Mouse (Mus musculus) left cerebral cortex, adult 2 months (tissue): ENCODE measurements around the gene Ccnf. TPM values are rescaled to one million over a fixed set of nuclear protein-coding genes. Genes with fewer than 3 reads are reported as not detected.

Experiments used
- DNase-seq, 2 experiments: peaks; one replicate each; pipeline ENCODE4 v3.0.0; 2021 to 2022; ENCODE audit warnings: low spot score in 2 of 2, mixed read lengths in 1 of 2; ENCODE audit errors: extremely low spot score in 1 of 2
- H3K27ac ChIP-seq: fragments of 200-600 bp; 2 replicates; pipeline ENCODE4 v1.8.1; 2022
- H3K4me3 ChIP-seq: fragments of 200-600 bp; 2 replicates; pipeline ENCODE4 v1.8.1; 2022
- CTCF ChIP-seq: fragments of 200-600 bp; IDR thresholded peaks from 2 replicates; pipeline ENCODE4 v1.8.1; 2022; ENCODE audit warnings: antibody characterized with exemption, mild to moderate bottlenecking, moderate library complexity
- intact Hi-C: fragments of 180-260 bp; cut with DNase I; formaldehyde crosslinking; loops from one replicate; pipeline ENCODE4 v1.15.1; 2025
- total RNA-seq, 2 experiments: library from RNA; stranded (reverse); gene quantifications; 2 replicates each; pipeline ENCODE4 v1.2.3; 2021

Ccnf gene
- total RNA-seq, 2 experiments from 2014 or later: 7.9 to 8.8 TPM

GRCm38 (mm10) chr17:24258981-24259380, 7.7 kb upstream of the Ccnf start:
- no peak overlapping the region for H3K27ac ChIP-seq
- H3K4me3 ChIP-seq: no peak overlapping the region
- TF ChIP-seq CTCF: no peak
- no peak for DNase-seq
- intact Hi-C loops: no loop called here

DNA sequence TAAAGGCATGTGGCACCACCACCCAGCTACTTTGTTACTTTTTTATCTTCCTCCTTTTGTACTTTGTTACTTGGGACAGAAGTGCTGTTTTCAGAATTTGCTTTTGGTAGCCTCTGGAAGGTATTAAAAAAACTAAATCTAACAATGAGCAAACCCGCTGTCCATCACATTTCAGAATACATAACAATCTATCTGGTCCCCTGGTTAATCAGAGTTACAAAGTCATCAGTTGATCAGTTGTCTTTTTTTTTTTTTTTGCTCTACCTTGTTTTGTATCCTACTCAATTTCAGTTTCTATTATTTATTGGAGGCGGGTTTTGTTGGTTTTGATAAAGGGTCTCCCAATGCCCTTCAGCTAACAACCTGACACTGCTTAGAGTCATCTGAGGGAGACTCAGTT, 1.0 kb upstream of the Ccnf start:
- no peak overlapping the region for H3K4me3 ChIP-seq
- intact Hi-C loops: loop anchor here (5.0 kb wide), 1 partner anchor 100 kb away; the partner anchor contains the start of genes Abca17 and Abca3
- H3K27ac ChIP-seq: no peak overlapping the region
- no peak for TF ChIP-seq CTCF
- no peak for DNase-seq

GRCm38 (mm10) chr17:24250988-24251319, 330 bp downstream of the Ccnf start:
- intact Hi-C loops: loop anchor here (5.0 kb wide), 1 partner anchor 101 kb away; the partner anchor contains the start of genes Abca17 and Abca3
- no peak for TF ChIP-seq CTCF
- no peak for DNase-seq
- peak overlapping the region; percentile 45 for H3K27ac ChIP-seq
- H3K4me3 ChIP-seq: peak overlapping the region; percentile 74

DNA sequence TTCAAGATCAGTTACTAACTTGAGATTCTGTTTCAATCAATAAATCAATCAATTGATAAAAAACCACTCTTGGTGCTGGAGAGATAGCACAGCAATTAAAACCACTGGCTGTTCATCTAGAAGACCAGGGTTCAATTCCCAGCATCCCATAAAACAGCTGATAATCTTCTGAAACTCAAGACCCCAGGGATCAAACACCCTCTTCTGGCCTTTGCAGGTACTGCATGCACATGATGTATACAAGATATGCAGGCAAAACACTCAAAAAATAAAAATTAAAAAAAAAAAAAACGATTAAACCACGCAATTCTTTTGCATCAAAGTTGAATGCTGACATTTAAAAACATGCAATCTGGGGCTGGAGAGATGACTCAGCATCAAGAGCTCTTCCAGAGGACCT, 2.6 kb downstream of the Ccnf start:
- peak; percentile 27 for TF ChIP-seq CTCF

DNA sequence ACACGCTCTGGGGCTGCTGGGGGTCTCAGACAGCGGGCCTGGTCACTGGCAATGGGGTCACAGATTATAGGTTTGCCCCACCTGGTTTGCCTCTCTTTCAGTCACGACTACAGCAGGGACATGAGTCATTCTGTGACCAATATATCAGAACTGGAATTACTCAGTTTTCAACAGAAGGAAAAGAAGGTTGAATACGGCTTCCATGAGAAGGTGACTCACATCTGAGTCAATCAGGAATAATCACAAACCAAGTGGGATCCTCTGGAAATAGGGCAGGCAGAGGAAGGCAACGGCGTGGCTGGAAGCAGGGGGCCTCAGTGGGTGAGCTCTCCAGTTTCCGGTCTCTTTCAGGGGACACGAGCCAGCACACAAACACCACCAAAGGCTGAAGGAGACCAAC, 7.2 kb downstream of the Ccnf start:
- no peak for DNase-seq
- peak overlapping the region; percentile 58 for H3K27ac ChIP-seq
- intact Hi-C loops: no loop called here
- no peak for TF ChIP-seq CTCF
- no peak overlapping the region for H3K4me3 ChIP-seq

More for the DNA sequence above, 2.6 kb downstream of the Ccnf start:
- Histone ChIP-seq H3K27ac (no peak overlapping the region), H3K4me3 (no peak overlapping the region)
- intact Hi-C loops: no loop called here
- no peak for DNase-seq

DNA sequence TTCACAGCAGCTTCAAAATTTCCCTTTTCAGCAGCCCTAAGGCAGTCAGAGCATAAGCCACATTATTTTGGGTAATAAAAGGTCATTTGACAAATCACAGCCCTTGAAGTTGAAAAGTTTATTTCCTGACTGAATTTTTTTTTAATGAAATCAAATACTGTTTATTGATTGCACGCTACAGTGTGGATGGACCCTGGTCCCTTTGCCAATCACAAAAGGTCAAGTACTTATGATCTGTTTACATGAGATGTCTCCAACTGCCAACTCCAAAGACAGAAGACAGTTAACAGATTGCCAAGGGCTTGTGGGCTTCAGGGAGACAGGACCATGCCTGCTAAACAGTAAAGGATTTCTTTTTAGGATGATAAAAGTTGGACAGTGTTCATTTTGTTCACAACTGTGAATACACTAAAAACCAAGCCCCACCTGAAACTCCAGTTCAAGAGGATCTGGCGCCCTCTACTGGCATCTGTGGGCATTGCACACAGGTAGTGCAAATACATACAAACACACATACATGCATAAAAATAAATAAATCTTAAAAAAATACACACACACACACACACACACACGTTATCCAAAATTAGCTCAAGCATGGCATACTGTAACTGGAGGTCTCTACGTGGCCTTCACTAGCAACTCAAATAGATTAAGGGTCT, 7.8 kb downstream of the Ccnf start:
- TF ChIP-seq CTCF: peak; percentile 60
- Histone ChIP-seq H3K4me3 (no peak overlapping the region), H3K27ac (peak overlapping the region; percentile 58)
- no peak for DNase-seq
- intact Hi-C loops: no loop called here

GRCm38 (mm10) chr17:24236921-24237320, 14.4 kb downstream of the Ccnf start:
- intact Hi-C loops: no loop called here
- Histone ChIP-seq H3K4me3 (no peak overlapping the region), H3K27ac (no peak overlapping the region)
- no peak for TF ChIP-seq CTCF
- no peak for DNase-seq

DNA sequence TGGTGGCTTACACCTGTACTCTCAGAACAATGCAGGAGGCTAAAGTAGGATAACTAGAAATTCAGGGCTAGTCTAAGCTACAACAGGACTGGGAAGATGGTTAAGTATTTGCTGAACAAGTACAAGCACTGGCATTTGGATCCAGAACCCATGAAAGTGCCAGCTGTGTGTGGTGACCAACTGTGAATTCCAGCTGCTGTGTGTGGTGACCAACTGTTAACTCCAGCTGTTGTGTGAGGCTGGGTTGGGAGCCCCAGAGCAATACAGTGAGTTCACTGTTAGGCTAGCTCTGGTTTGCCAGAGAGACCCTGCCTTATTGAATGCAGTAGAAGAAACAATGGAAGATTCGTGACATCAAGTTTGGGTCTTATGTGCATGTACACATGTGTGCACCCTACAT, 14.8 kb downstream of the Ccnf start:
- intact Hi-C loops: no loop called here
- DNase-seq: no peak

GRCm38 (mm10) chr17:24227941-24228340, 23.3 kb downstream of the Ccnf start:
- TF ChIP-seq CTCF: no peak
- intact Hi-C loops: no loop called here
- H3K4me3 ChIP-seq: no peak overlapping the region
- H3K27ac ChIP-seq: no peak overlapping the region
- no peak for DNase-seq

More for the DNA sequence above, 14.8 kb downstream of the Ccnf start:
- no peak for TF ChIP-seq CTCF
- no peak overlapping the region for H3K4me3 ChIP-seq
- H3K27ac ChIP-seq: no peak overlapping the region

DNA sequence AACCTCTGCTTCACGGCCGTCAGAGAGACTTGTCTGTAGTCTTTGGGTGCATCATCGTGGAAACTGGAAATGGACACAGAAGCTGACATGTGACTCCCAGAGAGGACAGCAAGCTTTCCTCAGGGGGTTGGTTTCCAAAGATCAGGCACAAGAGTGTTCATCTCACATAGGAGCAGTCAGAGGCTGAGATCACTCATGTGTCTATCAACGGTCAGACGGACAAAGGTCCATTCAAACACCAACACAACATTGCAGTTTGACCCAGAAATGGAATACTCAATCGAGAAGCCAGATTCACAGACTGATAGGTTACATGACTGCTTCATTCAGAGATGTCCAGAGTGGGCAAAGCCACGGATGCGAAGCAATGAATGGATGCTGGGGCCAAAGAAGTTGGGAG, 24.6 kb downstream of the Ccnf start:
- intact Hi-C loops: no loop called here
- TF ChIP-seq CTCF: no peak
- no peak for DNase-seq
- no peak overlapping the region for H3K4me3 ChIP-seq
- H3K27ac ChIP-seq: no peak overlapping the region

DNA sequence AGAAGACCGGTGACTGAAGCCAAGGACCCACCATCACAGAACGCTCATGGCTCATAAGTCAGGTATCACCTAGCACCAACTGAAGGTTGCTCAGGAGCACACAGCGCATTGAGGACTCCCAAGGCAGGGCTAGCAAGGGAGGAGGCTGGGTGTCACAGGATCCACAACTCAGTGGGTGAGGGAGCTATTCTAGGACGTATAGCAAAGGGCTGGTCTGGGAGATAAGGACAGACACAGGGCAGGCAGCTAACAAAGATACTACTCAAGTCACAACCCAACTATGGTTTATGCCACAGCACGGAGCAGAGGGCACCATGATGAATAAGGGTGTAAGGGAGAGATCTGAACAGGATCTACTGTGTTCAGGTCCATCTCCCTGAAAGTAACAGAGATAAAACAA, 25.4 kb downstream of the Ccnf start:
- intact Hi-C loops: no loop called here
- Histone ChIP-seq H3K4me3 (no peak overlapping the region), H3K27ac (no peak overlapping the region)
- no peak for TF ChIP-seq CTCF
- DNase-seq: no peak

- TF ChIP-seq CTCF: no peak
- H3K27ac ChIP-seq: no peak overlapping the region
- H3K4me3 ChIP-seq: no peak overlapping the region
- DNase-seq: no peak
- intact Hi-C loops: no loop called here
These were observed 26.5 kb downstream of the Ccnf start for GRCm38 (mm10) chr17:24224741-24225140.

DNA sequence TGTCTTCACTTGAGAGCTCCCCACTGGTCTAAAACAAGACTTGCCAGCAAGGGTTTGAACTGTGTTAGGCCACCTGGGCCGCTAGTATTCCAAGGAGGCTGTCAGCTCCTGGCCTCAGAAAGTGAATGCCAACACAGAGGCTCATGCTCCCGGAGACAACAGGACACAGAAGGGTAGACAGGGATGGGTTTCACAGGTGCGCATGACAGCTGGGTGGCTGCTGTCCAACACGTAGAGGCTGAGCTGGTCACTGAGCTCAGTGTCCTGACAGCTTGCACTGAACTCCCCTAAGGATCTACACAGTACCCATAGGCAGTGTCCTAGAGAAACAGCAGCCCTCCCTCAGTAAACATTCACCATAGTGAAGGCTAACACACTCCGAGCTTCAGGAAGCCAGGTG, 27.8 kb downstream of the Ccnf start:
- H3K27ac ChIP-seq: no peak overlapping the region
- DNase-seq: no peak
- intact Hi-C loops: no loop called here
- no peak overlapping the region for H3K4me3 ChIP-seq
- TF ChIP-seq CTCF: no peak

DNA sequence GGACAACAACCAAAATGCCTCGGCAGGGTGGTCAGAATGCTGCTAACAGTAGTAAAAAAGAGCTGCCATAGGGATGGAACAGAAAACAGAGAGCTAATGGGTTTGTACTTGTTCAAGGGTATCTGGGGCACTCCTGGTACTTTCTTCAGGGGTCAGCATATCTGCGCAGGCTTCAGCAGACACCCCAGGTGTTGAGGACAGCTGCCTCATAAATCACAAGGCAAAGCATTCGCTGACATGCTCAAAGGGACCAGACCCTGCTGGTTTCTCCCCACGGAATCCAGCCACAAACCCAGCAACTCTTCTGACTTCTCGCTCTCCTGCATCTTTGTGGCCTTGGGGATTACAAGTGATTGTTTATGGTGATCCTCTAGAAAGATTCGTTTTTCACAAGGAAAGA, 28.6 kb downstream of the Ccnf start:
- no peak for DNase-seq
- intact Hi-C loops: no loop called here

More for the DNA sequence above, 28.6 kb downstream of the Ccnf start:
- Histone ChIP-seq H3K4me3 (no peak overlapping the region), H3K27ac (no peak overlapping the region)
- no peak for TF ChIP-seq CTCF
